Mouse (Mus musculus): ENCODE results near the gene Nt5dc1. TPM values are rescaled to one million over a fixed set of nuclear protein-coding genes. Genes with fewer than 3 reads are reported as not detected.
"Not testable (repeated sequence)": the region's sequence is repeated elsewhere in the genome, so short reads cannot be mapped to it uniquely, and the experiment has no call there.

The Nt5dc1 gene
- total RNA-seq, 2 experiments from 2014 or later = 1.6 to 2.9 TPM

DNA sequence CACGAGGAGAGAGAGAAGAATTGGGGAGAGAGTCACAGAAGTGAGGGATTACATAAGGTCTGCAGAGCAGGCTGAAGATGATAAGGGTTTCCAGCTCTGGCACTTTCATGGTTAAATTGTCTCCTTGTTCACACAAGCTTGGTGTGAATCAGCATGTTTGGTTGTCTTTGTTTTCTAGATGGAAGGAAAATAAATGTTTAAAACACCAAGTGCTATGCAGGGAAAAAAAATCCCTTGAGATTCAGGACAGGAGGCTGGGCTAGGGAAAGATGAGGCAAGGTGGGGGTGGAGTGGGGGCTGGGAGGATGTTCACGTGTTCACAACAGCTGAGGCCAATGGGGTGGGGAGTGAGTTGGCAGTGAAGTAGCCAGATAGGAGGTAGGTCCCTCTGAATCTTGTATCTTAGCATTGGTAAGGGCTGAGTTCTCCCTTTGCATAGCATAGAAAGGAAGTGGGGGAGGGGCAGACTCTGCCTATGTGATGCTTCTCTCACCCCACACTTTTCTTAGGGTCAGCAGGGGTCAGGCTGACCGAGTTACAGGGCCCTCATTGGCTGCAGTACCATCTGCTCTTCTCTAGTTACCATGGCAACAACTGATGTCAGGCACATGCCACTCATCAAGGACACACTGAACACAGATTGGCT is 101.7 kb downstream of the Nt5dc1 start:
- DNase-seq (ENCODE audit: low spot score in 2 of 2) = peak; percentile 62 to 67

- no peak for DNase-seq (ENCODE audit: low spot score in 2 of 2)
These were observed 105.8 kb downstream of the Nt5dc1 start for GRCm38 (mm10) chr10:34312536-34312935.

- no peak for DNase-seq (ENCODE audit: low spot score in 2 of 2)
These were observed 108.3 kb downstream of the Nt5dc1 start for GRCm38 (mm10) chr10:34309915-34310685.

DNA sequence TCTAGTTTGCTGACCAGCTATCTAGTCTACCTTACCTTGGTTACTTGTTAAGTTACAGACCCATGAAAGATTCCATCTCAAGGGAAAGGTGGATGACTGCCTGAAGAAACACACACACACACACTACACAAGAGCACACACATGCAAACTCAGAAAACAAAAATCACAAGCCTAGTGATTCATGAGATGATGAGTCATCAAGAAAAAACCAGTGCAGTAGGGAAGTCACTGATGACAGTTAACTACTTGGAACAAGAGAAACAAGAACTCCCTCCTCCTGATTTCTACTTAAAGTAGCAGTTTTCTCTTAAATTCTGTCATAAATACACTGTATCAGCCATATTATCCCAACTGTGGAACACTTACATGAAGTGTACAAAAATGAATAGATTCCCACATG is 111.3 kb downstream of the Nt5dc1 start:
- DNase-seq (ENCODE audit: low spot score in 2 of 2) = no peak

DNA sequence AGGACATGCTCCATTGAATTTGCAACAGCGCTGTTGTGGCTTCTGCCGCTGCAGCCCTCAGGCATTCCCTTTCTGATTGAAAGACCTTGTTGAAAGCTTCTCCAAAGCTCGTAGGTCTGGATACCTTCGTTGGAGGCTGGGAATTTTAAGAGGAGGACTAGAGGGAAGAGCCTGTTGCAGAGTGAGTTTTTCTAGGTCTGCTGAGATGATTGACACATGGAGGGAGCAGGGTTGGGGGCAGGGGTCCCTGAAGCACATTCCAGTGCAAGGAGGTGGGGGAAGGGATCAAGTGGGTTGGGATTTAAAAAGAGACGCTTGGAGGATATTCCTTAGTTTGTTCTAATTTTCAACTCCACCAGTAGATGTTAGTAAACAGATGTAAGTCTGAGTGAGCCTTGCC is 118.0 kb downstream of the Nt5dc1 start:
- no peak for DNase-seq (ENCODE audit: low spot score in 2 of 2)

- no peak for DNase-seq (ENCODE audit: low spot score in 2 of 2)
These were observed 120.2 kb downstream of the Nt5dc1 start for GRCm38 (mm10) chr10:34297980-34298753.

GRCm38 (mm10) chr10:34297299-34297979 is 120.9 kb downstream of the Nt5dc1 start, which contains the start of gene Tspyl4:
TSS of gene Tspyl4 (plus strand) at chr10:34297442.
- peak; percentile 93 to 94 for DNase-seq (ENCODE audit: low spot score in 2 of 2)

GRCm38 (mm10) chr10:34296911-34297298 is 121.4 kb downstream of the Nt5dc1 start:
- no peak for DNase-seq (ENCODE audit: low spot score in 2 of 2)

- peak in 1 of 2 experiments; percentile 68 for DNase-seq (ENCODE audit: low spot score in 2 of 2)
These were observed 135.7 kb downstream of the Nt5dc1 start for GRCm38 (mm10) chr10:34282420-34283238.

DNA sequence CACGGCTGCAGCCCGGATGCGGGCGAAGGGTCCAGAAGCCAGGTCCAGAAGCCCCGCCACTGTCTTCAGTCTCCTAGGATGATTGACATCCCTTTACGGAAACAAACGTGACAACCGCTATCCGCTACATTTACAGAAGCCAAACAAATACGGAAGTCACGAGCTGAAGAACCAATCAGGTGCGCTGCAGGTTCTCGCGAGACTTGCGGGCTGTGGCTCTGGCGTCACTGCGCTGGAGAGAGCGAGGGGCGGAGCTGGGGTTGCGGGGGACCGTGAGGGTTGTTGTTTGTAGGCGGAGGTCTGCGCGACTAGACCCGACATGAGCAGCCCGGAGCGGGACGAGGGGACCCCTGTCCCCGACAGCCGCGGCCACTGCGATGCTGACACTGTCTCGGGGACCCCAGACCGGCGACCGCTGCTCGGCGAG is 136.4 kb downstream of the Nt5dc1 start, which contains the start of gene Tspyl1:
TSS of gene Tspyl1 (plus strand) at position 229 of the 427 bp plus-strand sequence.
- peak; percentile 97 to 98 for DNase-seq (ENCODE audit: low spot score in 2 of 2)

GRCm38 (mm10) chr10:34281211-34281961 is 137.0 kb downstream of the Nt5dc1 start:
- DNase-seq (ENCODE audit: low spot score in 2 of 2) = peak in 1 of 2 experiments; percentile 14

- DNase-seq (ENCODE audit: low spot score in 2 of 2) = peak; percentile 52 to 59
These were observed 137.7 kb downstream of the Nt5dc1 start for GRCm38 (mm10) chr10:34280591-34281175.

DNA sequence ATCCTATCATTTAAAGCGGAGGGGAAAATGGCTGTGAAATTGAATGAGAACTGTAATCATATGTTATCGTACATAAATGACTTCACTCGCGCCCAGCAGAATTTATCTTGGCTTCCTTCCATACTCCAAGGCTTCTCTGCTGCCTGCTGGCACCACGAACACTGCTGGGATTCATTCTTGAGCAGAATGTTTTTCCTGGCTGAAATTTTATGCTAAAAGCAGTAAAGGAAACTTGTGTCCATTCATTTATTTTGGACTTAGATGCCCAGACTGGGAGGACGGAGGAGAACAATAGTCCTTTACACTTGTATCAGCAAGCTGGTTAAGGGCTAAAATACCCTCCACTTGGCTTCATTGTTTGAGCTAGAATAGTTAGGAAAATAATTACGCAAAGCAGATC is 146.7 kb downstream of the Nt5dc1 start:
- peak in 1 of 2 experiments; percentile 16 for DNase-seq (ENCODE audit: low spot score in 2 of 2)

- DNase-seq (ENCODE audit: low spot score in 2 of 2) = no peak
These were observed 150.9 kb downstream of the Nt5dc1 start for GRCm38 (mm10) chr10:34267312-34268070.

- no peak for DNase-seq (ENCODE audit: low spot score in 2 of 2)
These were observed 153.2 kb downstream of the Nt5dc1 start for GRCm38 (mm10) chr10:34265106-34265505.

- not testable (repeated sequence) for DNase-seq (ENCODE audit: low spot score in 2 of 2)
These were observed 165.5 kb downstream of the Nt5dc1 start for GRCm38 (mm10) chr10:34252833-34253232.

GRCm38 (mm10) chr10:34249594-34249993 is 168.8 kb downstream of the Nt5dc1 start:
- DNase-seq (ENCODE audit: low spot score in 2 of 2) = no peak

- no peak for DNase-seq (ENCODE audit: low spot score in 2 of 2)
These were observed 170.6 kb downstream of the Nt5dc1 start for GRCm38 (mm10) chr10:34247757-34248156.
